8 mouse cellular contexts compared by ENCODE assay signal in the genomic region with DNA sequence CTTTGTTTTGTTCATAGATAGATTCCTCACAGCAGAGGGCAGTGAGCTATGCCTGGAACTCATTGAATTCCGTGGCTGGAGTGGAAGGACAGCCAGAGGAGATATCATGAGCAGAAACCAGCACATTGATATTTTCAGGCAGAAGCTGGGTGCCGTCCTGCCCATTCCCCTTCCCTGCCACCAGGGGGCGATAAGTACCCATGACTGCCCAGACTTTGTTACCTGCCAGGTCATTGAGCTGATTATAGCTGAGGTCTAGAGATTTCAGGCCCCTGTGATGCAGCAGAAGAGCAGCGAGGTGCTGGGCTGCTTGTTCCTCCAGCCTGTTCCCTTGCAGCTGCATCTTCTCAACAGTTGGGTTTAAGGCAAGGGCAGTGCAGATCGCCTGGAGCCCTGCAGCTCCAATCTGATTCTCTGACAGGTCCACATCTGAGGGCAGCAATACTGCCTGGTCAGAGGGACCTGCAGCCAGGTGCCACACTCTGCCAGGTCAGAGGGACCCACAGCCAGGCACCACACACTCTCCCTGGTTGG. TPM values are rescaled to one million over a fixed set of nuclear protein-coding genes. Genes with fewer than 3 reads are reported as not detected.
DNase-seq lines count a peak whose midpoint lies in the region; ATAC-seq and TF ChIP-seq lines count a peak whose summit lies in the region.

No protein-coding gene starts in this region.

- TF ChIP-seq EP300 in heart, adult 2 months (IDR thresholded peaks at IDR 0.05; ENCODE audit: insufficient read depth, low read depth, low read length) = 0 out of 2 replicates have a peak, but pooled peaks have one; percentile 63

- H3K9ac ChIP-seq in heart, adult 2 months (ENCODE audit: low read depth, low read length) = no peak overlapping the region
- H3K9ac ChIP-seq in limb, embryonic 14.5 days (ENCODE audit: low read depth, low read length, severe bottlenecking) = no peak overlapping the region
- no peak overlapping the region for H3K9ac ChIP-seq in midbrain, embryonic 15.5 days

- H3K79me2 ChIP-seq in heart, adult 2 months (replicated peaks; ENCODE audit: control insufficient read depth, insufficient read depth, low read length) = no peaks in the 10 kb centered on the region

- H3K4me1 ChIP-seq in heart, adult 2 months (ENCODE audit: control insufficient read depth, insufficient read depth, low read length) = no peaks in the 10 kb centered on the region
- H3K4me1 ChIP-seq in limb, embryonic 14.5 days (ENCODE audit: control insufficient read depth, insufficient read depth, low read length) = peaks cover 33% of the 10 kb centered on the region
- H3K4me1 ChIP-seq in midbrain, embryonic 15.5 days = peaks cover 44% of the 10 kb centered on the region

- H3K36me3 ChIP-seq in heart, adult 2 months (ENCODE audit: control insufficient read depth, insufficient read depth, low read length) = no peaks in the 10 kb centered on the region
- H3K36me3 ChIP-seq in limb, embryonic 14.5 days (ENCODE audit: control insufficient read depth, insufficient read depth, low read length) = no peaks in the 10 kb centered on the region
- no peaks in the 10 kb centered on the region for H3K36me3 ChIP-seq in midbrain, embryonic 15.5 days (replicated peaks)

- peak; percentile 70 for DNase-seq in A20 (ENCODE audit: low read depth, low spot score)
- DNase-seq in adrenal gland, postnatal 10 days = peak; percentile 83
- DNase-seq in embryo, embryonic 9.5 days (ENCODE audit: extremely low spot score) = peak; percentile 75
- DNase-seq in heart, adult 2 months = peak; percentile 65 to 73
- DNase-seq in kidney, adult 9 months = peak; percentile 80
- DNase-seq in limb, embryonic 14.5 days (ENCODE audit: low spot score) = peak; percentile 36
- peak; percentile 35 to 47 for DNase-seq in spleen, postnatal 36 days (ENCODE audit: low spot score in 2 of 2)

- no peaks in the 10 kb centered on the region for H3K27me3 ChIP-seq in heart, adult 2 months (ENCODE audit: control insufficient read depth, insufficient read depth, low read length)
- peaks cover 5% of the 10 kb centered on the region; the same call in 1 of the 2 replicates for H3K27me3 ChIP-seq in limb, embryonic 14.5 days (ENCODE audit: control insufficient read depth, insufficient read depth, low read length)
- peaks cover 16% of the 10 kb centered on the region for H3K27me3 ChIP-seq in midbrain, embryonic 15.5 days (replicated peaks)

- no peak for ATAC-seq in limb, embryonic 14.5 days (ENCODE audit: low FRiP score, low read depth)
- peak; percentile 48 for ATAC-seq in midbrain, embryonic 15.5 days (replicated peaks)

- TF ChIP-seq CTCF in heart, adult 2 months (IDR thresholded peaks at IDR 0.05) = peak; percentile 99

- 4% methylated on average over 5 of the region's 5 CpGs for WGBS in heart, adult 2 months
- 4% methylated on average over 5 of the region's 5 CpGs for WGBS in limb, embryonic 14.5 days
- 1% methylated on average over 5 of the region's 5 CpGs for WGBS in midbrain, embryonic 15.5 days

- intact Hi-C loops in heart, adult 2 months (cut with DNase I) = loop anchor here (1.0 to 5.0 kb wide), 3 partner anchors 56 to 254 kb away; no protein-coding TSS in a partner anchor

- no peak overlapping the region for H3K4me3 ChIP-seq in heart, adult 2 months
- H3K4me3 ChIP-seq in limb, embryonic 14.5 days (replicated peaks; ENCODE audit: low read length) = no peak overlapping the region
- H3K4me3 ChIP-seq in midbrain, embryonic 15.5 days = no peak overlapping the region

- H3K9me3 ChIP-seq in limb, embryonic 14.5 days (ENCODE audit: control insufficient read depth, low read length) = no peaks in the 10 kb centered on the region
- no peaks in the 10 kb centered on the region for H3K9me3 ChIP-seq in midbrain, embryonic 15.5 days

- H3K4me2 ChIP-seq in limb, embryonic 14.5 days (replicated peaks; ENCODE audit: low read depth, low read length, severe bottlenecking) = no peak overlapping the region
- H3K4me2 ChIP-seq in midbrain, embryonic 15.5 days = 0 out of 2 replicates have a peak overlapping the region, but pooled peaks have one; percentile 4

- TF ChIP-seq POLR2A in heart, adult 2 months (IDR thresholded peaks at IDR 0.05; ENCODE audit: insufficient read depth, low read depth, low read length) = no peak
- no peak for TF ChIP-seq POLR2A in limb, embryonic 14.5 days (IDR thresholded peaks at IDR 0.05; ENCODE audit: borderline replicate concordance, extremely low read depth, insufficient read depth, insufficient read length)

- H3K27ac ChIP-seq in heart, adult 2 months = no peak overlapping the region
- no peak overlapping the region for H3K27ac ChIP-seq in limb, embryonic 14.5 days (replicated peaks; ENCODE audit: low read depth, low read length)
- H3K27ac ChIP-seq in midbrain, embryonic 15.5 days = no peak overlapping the region

RNA-seq across cellular contexts. Expression of a gene that starts 3.0 kb away (rescaled TPM):
- under 1 TPM; 0.48 to 0.58 TPM for total RNA-seq in adrenal gland, postnatal 10 days (2021)
- not detected for total RNA-seq in heart, adult 2 months (2021)
- polyA plus RNA-seq in heart, adult 2 months (2012; rRNA removed) = 0.12 and 0.61 TPM in 2 replicates
- polyA plus RNA-seq in limb, embryonic 14.5 days (2012; rRNA removed) = 0.08 and 0.23 TPM in 2 replicates
- 0.29 TPM in 1 of 2 replicates, not detected in the other for polyA plus RNA-seq in limb, embryonic 14.5 days (2014; fragmentation: Nextera tagmentation; extraction: Ambion mirVana)
- 1.3 TPM in 2 replicates for polyA plus RNA-seq in midbrain, embryonic 15.5 days (2015; fragmentation: Nextera tagmentation; extraction: Ambion mirVana)

RNA-seq across cellular contexts. Expression of a gene that starts 3.7 kb away (rescaled TPM):
- total RNA-seq in adrenal gland, postnatal 10 days (2021) = under 1 TPM; 0.69 to 0.97 TPM
- under 1 TPM; 0.78 to 0.89 TPM for total RNA-seq in heart, adult 2 months (2021)
- 2.9 and 3.7 TPM in 2 replicates for polyA plus RNA-seq in heart, adult 2 months (2012; rRNA removed)
- polyA plus RNA-seq in limb, embryonic 14.5 days (2012; rRNA removed) = 0.92 and 0.99 TPM in 2 replicates
- 0.47 and 0.82 TPM in 2 replicates for polyA plus RNA-seq in limb, embryonic 14.5 days (2014; fragmentation: Nextera tagmentation; extraction: Ambion mirVana)
- 2.3 and 3.1 TPM in 2 replicates for polyA plus RNA-seq in midbrain, embryonic 15.5 days (2015; fragmentation: Nextera tagmentation; extraction: Ambion mirVana)

RNA-seq across cellular contexts. Expression of a gene that starts 25.0 kb away (rescaled TPM):
- 1 to 10 TPM; 5.5 to 9.0 TPM for total RNA-seq in adrenal gland, postnatal 10 days (2021)
- 1 to 10 TPM; 2.3 to 2.9 TPM for total RNA-seq in heart, adult 2 months (2021)
- 3.7 and 5.7 TPM in 2 replicates for polyA plus RNA-seq in heart, adult 2 months (2012; rRNA removed)
- 7.7 and 14.2 TPM in 2 replicates for polyA plus RNA-seq in limb, embryonic 14.5 days (2012; rRNA removed)
- 8.0 and 8.2 TPM in 2 replicates for polyA plus RNA-seq in limb, embryonic 14.5 days (2014; fragmentation: Nextera tagmentation; extraction: Ambion mirVana)
- 38.7 and 42.7 TPM in 2 replicates for polyA plus RNA-seq in midbrain, embryonic 15.5 days (2015; fragmentation: Nextera tagmentation; extraction: Ambion mirVana)

RNA-seq across cellular contexts. Expression of a gene that starts 27.1 kb away (rescaled TPM):
- total RNA-seq in adrenal gland, postnatal 10 days (2021) = 10 to 100 TPM; 27.1 to 28.4 TPM
- 10 to 100 TPM; 13.3 to 16.0 TPM for total RNA-seq in heart, adult 2 months (2021)
- polyA plus RNA-seq in heart, adult 2 months (2012; rRNA removed) = 32.2 and 32.3 TPM in 2 replicates
- 91.9 and 104 TPM in 2 replicates for polyA plus RNA-seq in limb, embryonic 14.5 days (2012; rRNA removed)
- polyA plus RNA-seq in limb, embryonic 14.5 days (2014; fragmentation: Nextera tagmentation; extraction: Ambion mirVana) = 60.0 and 63.2 TPM in 2 replicates
- polyA plus RNA-seq in midbrain, embryonic 15.5 days (2015; fragmentation: Nextera tagmentation; extraction: Ambion mirVana) = 60.4 and 65.3 TPM in 2 replicates

RNA-seq across cellular contexts. Expression of a gene that starts 49.5 kb away (rescaled TPM):
- 10 to 100 TPM; 60.1 to 70.9 TPM for total RNA-seq in adrenal gland, postnatal 10 days (2021)
- total RNA-seq in heart, adult 2 months (2021) = 10 to 100 TPM; 24.3 to 28.5 TPM
- 98.0 and 104 TPM in 2 replicates for polyA plus RNA-seq in heart, adult 2 months (2012; rRNA removed)
- polyA plus RNA-seq in limb, embryonic 14.5 days (2012; rRNA removed) = 246 and 336 TPM in 2 replicates
- polyA plus RNA-seq in limb, embryonic 14.5 days (2014; fragmentation: Nextera tagmentation; extraction: Ambion mirVana) = 82.6 and 87.6 TPM in 2 replicates
- 146 and 164 TPM in 2 replicates for polyA plus RNA-seq in midbrain, embryonic 15.5 days (2015; fragmentation: Nextera tagmentation; extraction: Ambion mirVana)
